Mouse (Mus musculus) erythroblast, embryonic 14.5 days (primary cell): ENCODE measurements around the gene Grm8.

Experiments
- GATA1 ChIP-seq: IDR thresholded peaks from 2 replicates; pipeline ENCODE4 v1.6.1; 2012; ENCODE audit warnings: low read length, inconsistent platforms, mixed read lengths
- TAL1 ChIP-seq: IDR thresholded peaks from 3 replicates; pipeline ENCODE4 v1.6.1; 2012; ENCODE audit warnings: low read length, inconsistent platforms, mixed read lengths

DNA sequence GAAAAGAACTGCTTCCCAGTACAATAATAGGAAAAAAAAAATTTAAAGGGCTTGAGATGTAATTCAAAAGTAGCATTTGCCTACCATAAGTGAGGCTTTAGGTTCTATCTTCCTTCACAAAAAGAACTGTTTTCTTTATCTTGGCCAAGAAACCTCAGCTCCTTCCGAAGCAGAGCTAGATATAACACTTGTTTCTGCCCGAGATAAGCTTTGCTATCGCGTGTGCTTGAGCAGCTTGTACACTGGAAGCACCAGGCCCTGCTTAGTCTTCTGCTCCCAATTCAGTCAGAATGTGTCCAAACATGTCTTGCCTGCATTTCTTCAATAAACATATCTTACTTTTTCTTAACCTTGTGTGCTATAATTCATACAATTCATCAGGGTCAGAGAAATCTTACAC, 783.8 kb downstream of the Grm8 start:
- TF ChIP-seq GATA1 (no peak), TAL1 (no peak)
